In genomic region chr11:118490566-118491218, GRCm38 (mm10) we compare ENCODE assay signal across 8 mouse cellular contexts. TPM values are rescaled to one million over a fixed set of nuclear protein-coding genes. Genes with fewer than 3 reads are reported as not detected.
DNase-seq lines count a peak whose midpoint lies in the region; ATAC-seq and TF ChIP-seq lines count a peak whose summit lies in the region.

No protein-coding gene starts in this region.

- no peaks in the 10 kb centered on the region for H3K27me3 ChIP-seq in embryonic facial prominence, embryonic 11.5 days (ENCODE audit: control insufficient read depth, insufficient read depth, low read length)
- H3K27me3 ChIP-seq in heart, embryonic 11.5 days (ENCODE audit: control insufficient read depth, insufficient read depth, low read length): peaks cover 11% of the 10 kb centered on the region
- no peaks in the 10 kb centered on the region for H3K27me3 ChIP-seq in kidney, postnatal 0 days (ENCODE audit: insufficient read depth, low read length)
- H3K27me3 ChIP-seq in lung, postnatal 0 days (replicated peaks; ENCODE audit: insufficient read depth, low read length): no peaks in the 10 kb centered on the region

- no peak for TF ChIP-seq EP300 in lung, postnatal 0 days (IDR thresholded peaks at IDR 0.05)

- H3K36me3 ChIP-seq in embryonic facial prominence, embryonic 11.5 days (replicated peaks; ENCODE audit: control insufficient read depth, insufficient read depth, low read depth, low read length): no peaks in the 10 kb centered on the region
- H3K36me3 ChIP-seq in heart, embryonic 11.5 days (ENCODE audit: control insufficient read depth, insufficient read depth, low read length): no peaks in the 10 kb centered on the region
- H3K36me3 ChIP-seq in kidney, postnatal 0 days (ENCODE audit: insufficient read depth, low read length): 0 out of 2 replicates have a peak, but pooled peaks cover 4% of the 10 kb centered on the region
- H3K36me3 ChIP-seq in lung, postnatal 0 days (ENCODE audit: insufficient read depth, low read length): no peaks in the 10 kb centered on the region

- DNase-seq in 3134 (ENCODE audit: extremely low read depth, insufficient read length, low spot score) (peak; percentile 50), R1 (ENCODE audit: low read depth, low spot score) (peak; percentile 55)
- DNase-seq in embryonic facial prominence, embryonic 11.5 days (ENCODE audit: low spot score): peak; percentile 83
- DNase-seq in kidney, postnatal 0 days (ENCODE audit: low spot score): peak; percentile 75
- peak; percentile 57 for DNase-seq in lung, postnatal 0 days (ENCODE audit: low spot score)
- DNase-seq in retina, postnatal 7 days (ENCODE audit: low read depth, low spot score): peak; percentile 62
- DNase-seq in urinary bladder, postnatal 10 days (ENCODE audit: low spot score): peak; percentile 57

- H3K4me2 ChIP-seq in embryonic facial prominence, embryonic 11.5 days (ENCODE audit: low read depth, low read length): peak overlapping the region; percentile 29
- peak overlapping the region; percentile 46 for H3K4me2 ChIP-seq in heart, embryonic 11.5 days
- H3K4me2 ChIP-seq in kidney, postnatal 0 days (ENCODE audit: low read length): no peak overlapping the region
- peak overlapping the region; percentile 34; the same call in 1 of the 2 replicates for H3K4me2 ChIP-seq in lung, postnatal 0 days (replicated peaks; ENCODE audit: low read depth, low read length)

- peaks cover 8% of the 10 kb centered on the region for H3K4me1 ChIP-seq in embryonic facial prominence, embryonic 11.5 days (ENCODE audit: control insufficient read depth, insufficient read depth, low read length)
- peaks cover 3% of the 10 kb centered on the region; the same call in 1 of the 2 replicates for H3K4me1 ChIP-seq in heart, embryonic 11.5 days (ENCODE audit: control insufficient read depth, insufficient read depth, low read length)
- peaks cover 15% of the 10 kb centered on the region for H3K4me1 ChIP-seq in kidney, postnatal 0 days (replicated peaks; ENCODE audit: insufficient read depth, low read length)
- H3K4me1 ChIP-seq in lung, postnatal 0 days (ENCODE audit: insufficient read depth, low read depth, low read length): no peaks in the 10 kb centered on the region

- H3K9ac ChIP-seq in embryonic facial prominence, embryonic 11.5 days (replicated peaks; ENCODE audit: low read length): peak overlapping the region; percentile 34
- peak overlapping the region; percentile 23; the same call in 1 of the 2 replicates for H3K9ac ChIP-seq in heart, embryonic 11.5 days (ENCODE audit: low read depth, low read length)
- no peak overlapping the region for H3K9ac ChIP-seq in kidney, postnatal 0 days (ENCODE audit: low read depth, low read length)
- no peak overlapping the region for H3K9ac ChIP-seq in lung, postnatal 0 days (replicated peaks; ENCODE audit: low read depth)

- no peak overlapping the region for H3K4me3 ChIP-seq in embryonic facial prominence, embryonic 11.5 days (ENCODE audit: low read depth, low read length)
- no peak overlapping the region for H3K4me3 ChIP-seq in heart, embryonic 11.5 days (ENCODE audit: low read depth, low read length)
- H3K4me3 ChIP-seq in kidney, postnatal 0 days (replicated peaks; ENCODE audit: low read depth, low read length): no peak overlapping the region
- H3K4me3 ChIP-seq in lung, postnatal 0 days (ENCODE audit: low read depth, low read length): no peak overlapping the region

- 15% methylated on average over 22 of the region's 22 CpGs for WGBS in embryonic facial prominence, embryonic 11.5 days
- 15% methylated on average over 22 of the region's 22 CpGs for WGBS in heart, embryonic 11.5 days (ENCODE audit: insufficient replicate concordance)
- WGBS in kidney, postnatal 0 days: 23% methylated on average over 22 of the region's 22 CpGs
- WGBS in lung, postnatal 0 days: 20% methylated on average over 18 of the region's 22 CpGs

- peak; percentile 81 for TF ChIP-seq CTCF in kidney, postnatal 0 days (IDR thresholded peaks at IDR 0.05; ENCODE audit: low read depth)
- TF ChIP-seq CTCF in lung, postnatal 0 days (IDR thresholded peaks at IDR 0.05): peak; percentile 93

- peak; percentile 25; the same call in 1 of the 2 replicates for ATAC-seq in embryonic facial prominence, embryonic 11.5 days (replicated peaks; ENCODE audit: insufficient number of reproducible peaks, low FRiP score, low TSS enrichment, low read depth)
- ATAC-seq in heart, embryonic 11.5 days (replicated peaks; ENCODE audit: insufficient number of reproducible peaks, low FRiP score, low TSS enrichment): no peak
- peak; percentile 45; the same call in 1 of the 2 replicates for ATAC-seq in kidney, postnatal 0 days (replicated peaks; ENCODE audit: low FRiP score, low read depth)
- peak; percentile 43; the same call in 1 of the 2 replicates for ATAC-seq in lung, postnatal 0 days

- no peaks in the 10 kb centered on the region for H3K9me3 ChIP-seq in embryonic facial prominence, embryonic 11.5 days (replicated peaks; ENCODE audit: control insufficient read depth, low read length)
- no peaks in the 10 kb centered on the region for H3K9me3 ChIP-seq in heart, embryonic 11.5 days (replicated peaks; ENCODE audit: control insufficient read depth, low read length)
- H3K9me3 ChIP-seq in kidney, postnatal 0 days (replicated peaks; ENCODE audit: low read length): no peaks in the 10 kb centered on the region
- no peaks in the 10 kb centered on the region for H3K9me3 ChIP-seq in lung, postnatal 0 days (ENCODE audit: low read length)

- no peak overlapping the region for H3K27ac ChIP-seq in embryonic facial prominence, embryonic 11.5 days (replicated peaks; ENCODE audit: low read depth, low read length)
- no peak overlapping the region for H3K27ac ChIP-seq in heart, embryonic 11.5 days (ENCODE audit: low read depth, low read length)
- no peak overlapping the region for H3K27ac ChIP-seq in kidney, postnatal 0 days
- no peak overlapping the region for H3K27ac ChIP-seq in lung, postnatal 0 days (ENCODE audit: low read length)

RNA-seq across cellular contexts. Expression of gene Engase, which starts 14.1 kb away (rescaled TPM):
- polyA plus RNA-seq in embryonic facial prominence, embryonic 11.5 days (2014; fragmentation: Nextera tagmentation; extraction: Ambion mirVana): 5.0 and 5.9 TPM in 2 replicates
- polyA plus RNA-seq in heart, embryonic 11.5 days (2014; fragmentation: Nextera tagmentation; extraction: Ambion mirVana): 3.9 and 4.3 TPM in 2 replicates
- 5.3 and 5.8 TPM in 2 replicates for polyA plus RNA-seq in kidney, postnatal 0 days (2015; fragmentation: Nextera tagmentation; extraction: Ambion mirVana)
- 4.7 and 4.9 TPM in 2 replicates for polyA plus RNA-seq in lung, postnatal 0 days (2015; fragmentation: Nextera tagmentation; extraction: Ambion mirVana)

Comparison
In these comparisons a context has a peak if more than half of its experiments do, and no peak if none do; other contexts are left out.
1. H3K9ac ChIP-seq: peak in embryonic facial prominence, embryonic 11.5 days (single experiment) and heart, embryonic 11.5 days (single experiment); none in kidney, postnatal 0 days (single experiment) and lung, postnatal 0 days (single experiment).
2. Peak in every context shown above with its lines, with median percentiles within 50 percentile points of each other: DNase-seq.